Mouse (Mus musculus) kidney, postnatal 0 days (tissue): ENCODE measurements around the gene Rbbp5. TPM values are rescaled to one million over a fixed set of nuclear protein-coding genes. Genes with fewer than 3 reads are reported as not detected.
A peak's percentile ranks its signal among the peaks of the same experiment; 100 is the strongest.

ENCODE experiments used
- ATAC-seq: fragments of 200-750 bp; cut with Nextera tagmentation; replicated peaks from 2 replicates; pipeline ENCODE4 v1.8.0; 2017; ENCODE audit warnings: low read depth, moderate number of reproducible peaks, moderate TSS enrichment, moderate library complexity; ENCODE audit not compliant: low FRiP score
- DNase-seq: peaks from one replicate; pipeline ENCODE4 v3.0.0-alpha.2; 2016; ENCODE audit warnings: low spot score
- H3K27ac ChIP-seq: fragments of 300-500 bp; sonication (generic); 2 replicates; pipeline ENCODE4 v1.5.1; 2014; ENCODE audit warnings: mild to moderate bottlenecking
- H3K27me3 ChIP-seq: fragments of 300-500 bp; sonication (generic); 2 replicates; pipeline ENCODE4 v1.6.1; 2014; ENCODE audit warnings: low read length, mixed read lengths; ENCODE audit not compliant: insufficient read depth
- H3K36me3 ChIP-seq: fragments of 300-500 bp; sonication (generic); 2 replicates; pipeline ENCODE4 v1.6.1; 2014; ENCODE audit warnings: low read length, mixed read lengths; ENCODE audit not compliant: insufficient read depth
- H3K4me1 ChIP-seq: fragments of 300-500 bp; sonication (generic); replicated peaks from 2 replicates; pipeline ENCODE4 v1.6.1; 2014; ENCODE audit warnings: antibody characterized with exemption, low read length, mixed read lengths; ENCODE audit not compliant: insufficient read depth
- H3K4me2 ChIP-seq: fragments of 300-500 bp; sonication (generic); 2 replicates; pipeline ENCODE4 v1.6.1; 2014; ENCODE audit warnings: mild to moderate bottlenecking, low read length, moderate library complexity, mixed read lengths
- H3K4me3 ChIP-seq: fragments of 300-500 bp; sonication (generic); replicated peaks from 2 replicates; pipeline ENCODE4 v1.5.1; 2014; ENCODE audit warnings: low read depth, low read length
- H3K9ac ChIP-seq: fragments of 300-500 bp; sonication (generic); 2 replicates; pipeline ENCODE4 v1.6.1; 2014; ENCODE audit warnings: low read depth, low read length
- H3K9me3 ChIP-seq: fragments of 300-500 bp; sonication (generic); replicated peaks from 2 replicates; pipeline ENCODE4 v1.6.1; 2016; ENCODE audit warnings: low read length, inconsistent platforms, mixed read lengths
- CTCF ChIP-seq: IDR thresholded peaks from 2 replicates; pipeline ENCODE4 v1.5.1; 2016; ENCODE audit warnings: antibody characterized with exemption, low read depth, mild to moderate bottlenecking, moderate library complexity
- WGBS: fragments of 180-500 bp; shearing (Covaris S2); extraction: QIAGEN DNeasy Blood & Tissue Kit; methylation state at CpG from one replicate; pipeline ENCODE4 v1.1.7; 2014; 5-methylcytosine and 5-hydroxymethylcytosine counted together
- polyA plus RNA-seq: library from polyadenylated mRNA; unstranded; fragments of >200 nt; fragmentation: Nextera tagmentation; extraction: Ambion mirVana; gene quantifications from 2 replicates; pipeline ENCODE4 v1.2.1, GENCODE M21; 2015

The Rbbp5 gene
- polyA plus RNA-seq, 1 experiment from 2014 or later = 29.7 TPM

GRCm38 (mm10) chr1:132523048-132523447 is 45.9 kb downstream of the Rbbp5 start:
- 78% methylated on average over 8 of the region's 8 CpGs for WGBS
- no peak for DNase-seq
- H3K4me3 ChIP-seq = no peak overlapping the region
- no peak overlapping the region for H3K27ac ChIP-seq
- H3K4me2 ChIP-seq = no peak overlapping the region
- ATAC-seq = no peak
- no peak overlapping the region for H3K9ac ChIP-seq
- no peaks in the 10 kb centered on the region for H3K4me1 ChIP-seq
- no peak for TF ChIP-seq CTCF
- H3K9me3 ChIP-seq = no peaks in the 10 kb centered on the region
- H3K36me3 ChIP-seq = no peaks in the 10 kb centered on the region
- no peaks in the 10 kb centered on the region for H3K27me3 ChIP-seq

DNA sequence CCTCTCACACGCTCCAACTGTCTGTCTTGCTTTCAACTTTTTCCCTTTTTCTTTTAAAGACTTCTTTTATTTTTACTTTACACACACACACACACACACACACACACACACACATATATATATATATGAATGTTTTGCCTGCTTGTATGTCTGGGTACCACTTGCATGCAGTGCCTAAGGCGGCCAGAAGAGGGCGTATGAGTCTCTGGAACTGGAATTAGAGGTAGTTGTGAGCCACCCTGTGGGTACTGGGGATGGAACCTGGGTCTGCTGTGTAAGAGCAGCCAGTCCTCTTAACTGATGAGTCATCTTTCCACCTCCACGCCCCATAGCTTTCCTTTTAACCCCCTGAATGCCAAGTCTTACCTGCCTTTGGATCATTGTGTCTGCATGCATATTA is 46.8 kb downstream of the Rbbp5 start:
- H3K4me3 ChIP-seq = no peak overlapping the region
- 27% methylated on average over 4 of the region's 4 CpGs for WGBS
- no peak for DNase-seq
- H3K4me1 ChIP-seq = no peaks in the 10 kb centered on the region
- H3K9ac ChIP-seq = no peak overlapping the region
- no peak overlapping the region for H3K27ac ChIP-seq
- H3K27me3 ChIP-seq = no peaks in the 10 kb centered on the region
- no peak overlapping the region for H3K4me2 ChIP-seq
- ATAC-seq = no peak
- TF ChIP-seq CTCF = peak; percentile 65
- no peaks in the 10 kb centered on the region for H3K9me3 ChIP-seq
- H3K36me3 ChIP-seq = no peaks in the 10 kb centered on the region

GRCm38 (mm10) chr1:132525832-132526231 is 48.7 kb downstream of the Rbbp5 start:
- no peak overlapping the region for H3K9ac ChIP-seq
- no peak overlapping the region for H3K27ac ChIP-seq
- peak; percentile 93 for TF ChIP-seq CTCF
- no peaks in the 10 kb centered on the region for H3K9me3 ChIP-seq
- peaks cover 4% of the 10 kb centered on the region; the same call in 1 of the 2 replicates for H3K4me1 ChIP-seq
- no peak overlapping the region for H3K4me2 ChIP-seq
- peak; percentile 84 for DNase-seq
- 6% methylated on average over 10 of the region's 10 CpGs for WGBS
- ATAC-seq = no peak
- no peaks in the 10 kb centered on the region for H3K27me3 ChIP-seq
- H3K4me3 ChIP-seq = no peak overlapping the region
- no peaks in the 10 kb centered on the region for H3K36me3 ChIP-seq

- WGBS = 91% methylated on average over 13 of the region's 13 CpGs
- H3K9me3 ChIP-seq = no peaks in the 10 kb centered on the region
- H3K36me3 ChIP-seq = no peaks in the 10 kb centered on the region
- DNase-seq = no peak
- no peak overlapping the region for H3K27ac ChIP-seq
- no peak overlapping the region for H3K4me2 ChIP-seq
- H3K4me1 ChIP-seq = peaks cover 7% of the 10 kb centered on the region; the same call in 1 of the 2 replicates
- TF ChIP-seq CTCF = no peak
- H3K27me3 ChIP-seq = no peaks in the 10 kb centered on the region
- no peak overlapping the region for H3K9ac ChIP-seq
- no peak for ATAC-seq
- no peak overlapping the region for H3K4me3 ChIP-seq
Observed at GRCm38 (mm10) chr1:132528071-132528470, 50.9 kb downstream of the Rbbp5 start.

- DNase-seq (no peak), ATAC-seq (no peak)
- no peak overlapping the region for H3K4me2 ChIP-seq
- TF ChIP-seq CTCF = no peak
- H3K36me3 ChIP-seq = no peaks in the 10 kb centered on the region
- H3K4me1 ChIP-seq = peaks cover 7% of the 10 kb centered on the region; the same call in 1 of the 2 replicates
- no peak overlapping the region for H3K4me3 ChIP-seq
- no peaks in the 10 kb centered on the region for H3K9me3 ChIP-seq
- no peak overlapping the region for H3K27ac ChIP-seq
- WGBS = 84% methylated on average over 19 of the region's 19 CpGs
- H3K27me3 ChIP-seq = no peaks in the 10 kb centered on the region
- no peak overlapping the region for H3K9ac ChIP-seq
Observed at GRCm38 (mm10) chr1:132528647-132529334, 51.6 kb downstream of the Rbbp5 start.

DNA sequence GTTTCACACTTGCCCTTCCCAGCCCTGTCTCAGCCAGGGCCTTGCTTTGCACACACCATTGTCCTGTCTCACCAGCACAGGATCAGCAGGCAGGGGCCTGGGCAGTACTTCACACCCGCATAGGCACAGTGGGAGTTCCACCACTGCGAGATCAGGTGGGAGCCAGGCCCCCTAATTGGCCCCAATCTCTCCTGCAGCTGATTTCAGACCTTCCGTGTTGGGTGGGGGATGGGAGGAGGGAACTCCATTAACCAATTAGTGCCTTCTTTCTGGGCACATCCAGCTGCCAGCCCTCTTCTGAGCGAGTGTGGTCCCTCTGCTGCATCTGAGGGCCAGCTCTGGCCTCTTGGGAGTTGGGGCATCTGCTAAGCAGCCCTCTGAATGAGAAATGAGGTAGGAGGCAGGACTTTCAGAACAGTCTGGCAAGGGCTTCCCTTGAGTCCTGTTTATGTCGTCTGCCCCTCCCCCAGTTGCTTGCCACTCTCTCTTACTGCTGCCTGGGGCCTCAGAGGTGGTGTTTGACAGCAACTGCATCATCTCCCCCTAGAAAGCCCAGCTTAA is 53.5 kb downstream of the Rbbp5 start:
- H3K27ac ChIP-seq = no peak overlapping the region
- H3K9me3 ChIP-seq = no peaks in the 10 kb centered on the region
- no peak overlapping the region for H3K4me2 ChIP-seq
- ATAC-seq (no peak), DNase-seq (no peak)
- H3K9ac ChIP-seq = no peak overlapping the region
- no peak for TF ChIP-seq CTCF
- no peaks in the 10 kb centered on the region for H3K36me3 ChIP-seq
- H3K27me3 ChIP-seq = no peaks in the 10 kb centered on the region
- WGBS = 9% methylated on average over 5 of the region's 5 CpGs
- no peak overlapping the region for H3K4me3 ChIP-seq
- H3K4me1 ChIP-seq = peaks cover 7% of the 10 kb centered on the region; the same call in 1 of the 2 replicates

DNA sequence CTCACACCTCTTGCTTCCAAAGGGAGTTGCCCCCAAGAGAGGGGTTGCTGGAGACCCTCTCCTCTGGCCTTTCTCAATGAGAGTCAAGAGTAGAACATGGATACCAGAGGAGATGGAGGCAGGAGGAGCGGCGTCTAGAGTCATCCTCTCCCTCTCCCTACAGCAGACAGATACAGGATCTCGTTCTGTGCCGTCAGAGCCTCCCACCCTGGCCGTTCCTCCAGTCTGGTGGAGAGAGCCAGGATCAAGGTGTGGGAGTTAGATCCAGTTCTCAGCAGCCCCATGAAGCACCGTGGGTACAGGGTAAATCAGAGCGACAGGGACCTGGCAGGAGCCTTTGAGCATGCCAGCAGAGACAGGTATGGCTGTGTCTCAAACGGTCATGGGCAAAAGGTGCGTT is 55.4 kb downstream of the Rbbp5 start:
- Histone ChIP-seq H3K27me3 (no peaks in the 10 kb centered on the region), H3K27ac (no peak overlapping the region), H3K4me2 (no peak overlapping the region), H3K4me1 (peaks cover 7% of the 10 kb centered on the region; the same call in 1 of the 2 replicates), H3K36me3 (no peaks in the 10 kb centered on the region), H3K9ac (no peak overlapping the region), H3K9me3 (no peaks in the 10 kb centered on the region), H3K4me3 (no peak overlapping the region)
- DNase-seq (no peak), ATAC-seq (no peak)
- TF ChIP-seq CTCF = no peak
- WGBS = 60% methylated on average over 9 of the region's 9 CpGs
